Mouse (Mus musculus): ENCODE results near the gene Pkp4. TPM values are rescaled to one million over a fixed set of nuclear protein-coding genes. Genes with fewer than 3 reads are reported as not detected.

The Pkp4 gene
- polyA plus RNA-seq, 1 experiment from 2014 or later: 18.7 TPM

- Histone ChIP-seq H3K9me3 (replicated peaks) (no peaks in the 10 kb centered on the region), H3K27me3 (ENCODE audit: low read depth, poor library complexity, severe bottlenecking) (no peaks in the 10 kb centered on the region), H3K27ac (replicated peaks) (no peak overlapping the region), H3K36me3 (0 out of 2 replicates have a peak, but pooled peaks cover 7% of the 10 kb centered on the region), H3K4me1 (0 out of 2 replicates have a peak, but pooled peaks cover 6% of the 10 kb centered on the region), H3K4me3 (no peak overlapping the region)
- 87% methylated on average over 9 of the region's 9 CpGs for WGBS
- no peak for DNase-seq (ENCODE audit: low spot score)
Observed at GRCm38 (mm10) chr2:59169572-59170207, 9.0 kb downstream of the Pkp4 start.

GRCm38 (mm10) chr2:59170208-59170589 is 9.5 kb downstream of the Pkp4 start:
- Histone ChIP-seq H3K36me3 (0 out of 2 replicates have a peak, but pooled peaks cover 7% of the 10 kb centered on the region), H3K27me3 (ENCODE audit: low read depth, poor library complexity, severe bottlenecking) (no peaks in the 10 kb centered on the region), H3K4me3 (no peak overlapping the region), H3K27ac (replicated peaks) (no peak overlapping the region), H3K9me3 (replicated peaks) (no peaks in the 10 kb centered on the region), H3K4me1 (0 out of 2 replicates have a peak, but pooled peaks cover 6% of the 10 kb centered on the region)
- no peak for DNase-seq (ENCODE audit: low spot score)
- WGBS: 82% methylated on average over 3 of the region's 3 CpGs

- no peak overlapping the region for H3K27ac ChIP-seq (replicated peaks)
- no peak overlapping the region for H3K4me3 ChIP-seq
- DNase-seq (ENCODE audit: low spot score): no peak
- no peaks in the 10 kb centered on the region for H3K9me3 ChIP-seq (replicated peaks)
- H3K27me3 ChIP-seq (ENCODE audit: low read depth, poor library complexity, severe bottlenecking): no peaks in the 10 kb centered on the region
- 0 out of 2 replicates have a peak, but pooled peaks cover 6% of the 10 kb centered on the region for H3K36me3 ChIP-seq
- 98% methylated on average over 5 of the region's 5 CpGs for WGBS
- H3K4me1 ChIP-seq: 0 out of 2 replicates have a peak, but pooled peaks cover 6% of the 10 kb centered on the region
Observed at GRCm38 (mm10) chr2:59170593-59170992, 9.9 kb downstream of the Pkp4 start.

- Histone ChIP-seq H3K4me1 (peaks cover 6% of the 10 kb centered on the region; the same call in 1 of the 2 replicates), H3K4me3 (no peak overlapping the region), H3K36me3 (0 out of 2 replicates have a peak, but pooled peaks cover 5% of the 10 kb centered on the region), H3K27me3 (ENCODE audit: low read depth, poor library complexity, severe bottlenecking) (no peaks in the 10 kb centered on the region), H3K27ac (replicated peaks) (no peak overlapping the region), H3K9me3 (replicated peaks) (no peaks in the 10 kb centered on the region)
- DNase-seq (ENCODE audit: low spot score): no peak
- WGBS: 81% methylated on average over 5 of the region's 5 CpGs
Observed at GRCm38 (mm10) chr2:59171533-59171932, 10.9 kb downstream of the Pkp4 start.

GRCm38 (mm10) chr2:59175926-59176325 is 15.3 kb downstream of the Pkp4 start:
- Histone ChIP-seq H3K4me1 (peaks cover 30% of the 10 kb centered on the region; the same call in 1 of the 2 replicates), H3K36me3 (0 out of 2 replicates have a peak, but pooled peaks cover 5% of the 10 kb centered on the region), H3K9me3 (replicated peaks) (no peaks in the 10 kb centered on the region), H3K27me3 (ENCODE audit: low read depth, poor library complexity, severe bottlenecking) (no peaks in the 10 kb centered on the region), H3K4me3 (no peak overlapping the region), H3K27ac (replicated peaks) (no peak overlapping the region)
- no peak for DNase-seq (ENCODE audit: low spot score)
- 93% methylated on average over 6 of the region's 6 CpGs for WGBS

GRCm38 (mm10) chr2:59178191-59178590 is 17.5 kb downstream of the Pkp4 start:
- peaks cover 24% of the 10 kb centered on the region; the same call in 1 of the 2 replicates for H3K4me1 ChIP-seq
- no peaks in the 10 kb centered on the region for H3K27me3 ChIP-seq (ENCODE audit: low read depth, poor library complexity, severe bottlenecking)
- no peak for DNase-seq (ENCODE audit: low spot score)
- no peak overlapping the region for H3K27ac ChIP-seq (replicated peaks)
- H3K36me3 ChIP-seq: no peaks in the 10 kb centered on the region
- H3K9me3 ChIP-seq (replicated peaks): no peaks in the 10 kb centered on the region
- H3K4me3 ChIP-seq: no peak overlapping the region
- WGBS: 94% methylated on average over 8 of the region's 8 CpGs

- Histone ChIP-seq H3K9me3 (replicated peaks) (no peaks in the 10 kb centered on the region), H3K27ac (replicated peaks) (no peak overlapping the region), H3K4me3 (no peak overlapping the region), H3K4me1 (peaks cover 24% of the 10 kb centered on the region; the same call in 1 of the 2 replicates), H3K27me3 (ENCODE audit: low read depth, poor library complexity, severe bottlenecking) (no peaks in the 10 kb centered on the region), H3K36me3 (peaks cover 2% of the 10 kb centered on the region; the same call in 1 of the 2 replicates)
- no peak for DNase-seq (ENCODE audit: low spot score)
- 83% methylated on average over 4 of the region's 4 CpGs for WGBS
Observed at GRCm38 (mm10) chr2:59178960-59179359, 18.3 kb downstream of the Pkp4 start.

GRCm38 (mm10) chr2:59179487-59179886 is 18.8 kb downstream of the Pkp4 start:
- Histone ChIP-seq H3K36me3 (peaks cover 2% of the 10 kb centered on the region; the same call in 1 of the 2 replicates), H3K4me3 (no peak overlapping the region), H3K27ac (replicated peaks) (no peak overlapping the region), H3K9me3 (replicated peaks) (no peaks in the 10 kb centered on the region), H3K27me3 (ENCODE audit: low read depth, poor library complexity, severe bottlenecking) (no peaks in the 10 kb centered on the region), H3K4me1 (peaks cover 24% of the 10 kb centered on the region; the same call in 1 of the 2 replicates)
- WGBS: 68% methylated on average over 5 of the region's 5 CpGs
- no peak for DNase-seq (ENCODE audit: low spot score)

GRCm38 (mm10) chr2:59181321-59182113 is 20.9 kb downstream of the Pkp4 start:
- WGBS: 89% methylated on average over 15 of the region's 15 CpGs
- Histone ChIP-seq H3K36me3 (peaks cover 2% of the 10 kb centered on the region; the same call in 1 of the 2 replicates), H3K9me3 (replicated peaks) (no peaks in the 10 kb centered on the region), H3K27me3 (ENCODE audit: low read depth, poor library complexity, severe bottlenecking) (no peaks in the 10 kb centered on the region), H3K4me3 (no peak overlapping the region), H3K27ac (replicated peaks) (no peak overlapping the region), H3K4me1 (peaks cover 24% of the 10 kb centered on the region; the same call in 1 of the 2 replicates)
- DNase-seq (ENCODE audit: low spot score): no peak

- Histone ChIP-seq H3K27ac (replicated peaks) (no peak overlapping the region), H3K9me3 (replicated peaks) (no peaks in the 10 kb centered on the region), H3K4me3 (no peak overlapping the region), H3K27me3 (ENCODE audit: low read depth, poor library complexity, severe bottlenecking) (no peaks in the 10 kb centered on the region), H3K36me3 (peaks cover 22% of the 10 kb centered on the region), H3K4me1 (peaks cover 13% of the 10 kb centered on the region; the same call in 1 of the 2 replicates)
- no peak for DNase-seq (ENCODE audit: low spot score)
- 85% methylated on average over 4 of the region's 4 CpGs for WGBS
Observed at GRCm38 (mm10) chr2:59183541-59183940, 22.9 kb downstream of the Pkp4 start.

- H3K27ac ChIP-seq (replicated peaks): no peak overlapping the region
- 93% methylated on average over 11 of the region's 11 CpGs for WGBS
- no peak for DNase-seq (ENCODE audit: low spot score)
- H3K9me3 ChIP-seq (replicated peaks): no peaks in the 10 kb centered on the region
- H3K27me3 ChIP-seq (ENCODE audit: low read depth, poor library complexity, severe bottlenecking): no peaks in the 10 kb centered on the region
- H3K4me1 ChIP-seq: peaks cover 6% of the 10 kb centered on the region; the same call in 1 of the 2 replicates
- H3K4me3 ChIP-seq: no peak overlapping the region
- H3K36me3 ChIP-seq: peaks cover 23% of the 10 kb centered on the region
Observed at GRCm38 (mm10) chr2:59184107-59185064, 23.7 kb downstream of the Pkp4 start.

GRCm38 (mm10) chr2:59186122-59186521 is 25.5 kb downstream of the Pkp4 start:
- 94% methylated on average over 8 of the region's 8 CpGs for WGBS
- H3K4me1 ChIP-seq: no peaks in the 10 kb centered on the region
- DNase-seq (ENCODE audit: low spot score): no peak

More at GRCm38 (mm10) chr2:59186122-59186521, 25.5 kb downstream of the Pkp4 start:
- no peak overlapping the region for H3K4me3 ChIP-seq
- H3K36me3 ChIP-seq: peaks cover 26% of the 10 kb centered on the region
- H3K9me3 ChIP-seq (replicated peaks): no peaks in the 10 kb centered on the region
- no peaks in the 10 kb centered on the region for H3K27me3 ChIP-seq (ENCODE audit: low read depth, poor library complexity, severe bottlenecking)
- H3K27ac ChIP-seq (replicated peaks): no peak overlapping the region
